29 mouse cellular contexts compared by ENCODE assay signal in genomic region chr7:16039363-16039762, GRCm38 (mm10). TPM values are rescaled to one million over a fixed set of nuclear protein-coding genes. Genes with fewer than 3 reads are reported as not detected.
DNase-seq lines count a peak whose midpoint lies in the region; ATAC-seq and TF ChIP-seq lines count a peak whose summit lies in the region.
"Had no signal": no experiment of that assay in that cellular context is flagged by ENCODE, and none has a peak within 500 bp of the region (broad histone marks: within the 10 kb centered on the region; RNA-seq: fewer than 3 reads in every experiment).

No protein-coding gene starts in this region.

- no peak for ATAC-seq in midbrain, embryonic 11.5 days (ENCODE audit: low FRiP score)
- no peak for ATAC-seq in midbrain, embryonic 13.5 days
- ATAC-seq in liver, embryonic 14.5 days (ENCODE audit: insufficient read depth): peak; percentile 51
- no peak for ATAC-seq in forebrain, postnatal 0 days
- ATAC-seq: CD4-positive, CD25-positive, alpha-beta regulatory T cell, adult 4 months; forebrain, embryonic 14.5 days; inflammation-experienced regulatory T-cells, adult 6 months; lung, postnatal 0 days; midbrain, embryonic 15.5 days had no signal

- H3K36me3 ChIP-seq in midbrain, embryonic 11.5 days (ENCODE audit: control insufficient read depth, insufficient read depth, low read length): no peaks in the 10 kb centered on the region
- no peaks in the 10 kb centered on the region for H3K36me3 ChIP-seq in midbrain, embryonic 13.5 days
- no peaks in the 10 kb centered on the region for H3K36me3 ChIP-seq in liver, embryonic 14.5 days (replicated peaks; ENCODE audit: control insufficient read depth, insufficient read depth, low read depth)
- no peaks in the 10 kb centered on the region for H3K36me3 ChIP-seq in forebrain, postnatal 0 days (ENCODE audit: insufficient read depth)
- H3K36me3 ChIP-seq: limb, embryonic 15.5 days; midbrain, embryonic 15.5 days had no signal

- H3K27ac ChIP-seq in midbrain, embryonic 11.5 days (ENCODE audit: low read depth, low read length): no peak overlapping the region
- H3K27ac ChIP-seq in midbrain, embryonic 13.5 days: no peak overlapping the region
- H3K27ac ChIP-seq in liver, embryonic 14.5 days: no peak overlapping the region
- H3K27ac ChIP-seq in forebrain, postnatal 0 days (ENCODE audit: low read depth, low read length): no peak overlapping the region
- H3K27ac ChIP-seq: heart, adult 2 months; hindbrain, embryonic 14.5 days; left cerebral cortex, adult 2 months; limb, embryonic 15.5 days; macrophage; midbrain, embryonic 15.5 days; neural tube, embryonic 12.5 days had no signal

- 98% methylated on average over 5 of the region's 5 CpGs for WGBS in midbrain, embryonic 11.5 days
- 96% methylated on average over 5 of the region's 5 CpGs for WGBS in midbrain, embryonic 13.5 days
- 25% methylated on average over 5 of the region's 5 CpGs for WGBS in liver, embryonic 14.5 days (ENCODE audit: insufficient replicate concordance)
- WGBS in forebrain, postnatal 0 days: 94% methylated on average over 5 of the region's 5 CpGs

- H3K9me3 ChIP-seq in midbrain, embryonic 11.5 days (ENCODE audit: control insufficient read depth, low read length): no peaks in the 10 kb centered on the region
- no peaks in the 10 kb centered on the region for H3K9me3 ChIP-seq in midbrain, embryonic 13.5 days
- no peaks in the 10 kb centered on the region for H3K9me3 ChIP-seq in liver, embryonic 14.5 days (ENCODE audit: control insufficient read depth, low read length)
- no peaks in the 10 kb centered on the region for H3K9me3 ChIP-seq in forebrain, postnatal 0 days (ENCODE audit: low read length)
- H3K9me3 ChIP-seq: limb, embryonic 15.5 days; midbrain, embryonic 15.5 days; neural tube, embryonic 12.5 days had no signal

- peak; percentile 39 for DNase-seq in adrenal gland, postnatal 14 days
- DNase-seq in adrenal gland, adult 18-20 months (ENCODE audit: low spot score in 2 of 2): no peak
- peak; percentile 62 for DNase-seq in midbrain, embryonic 11.5 days (ENCODE audit: low spot score, missing footprints)
- DNase-seq in liver, embryonic 14.5 days (ENCODE audit: low read depth in 3 of 3, low spot score in 3 of 3): no peak
- no peak for DNase-seq in forebrain, postnatal 0 days
- no peak for DNase-seq in ovary, adult 18-20 months (ENCODE audit: low spot score)
- DNase-seq: cerebellum, adult 2 months; cerebellum, postnatal 25 days; gastrocnemius, postnatal 14 days; heart, postnatal 36 days; kidney, adult 18-20 months; kidney, postnatal 4 days; layer of hippocampus, adult 9-11 months; retina, postnatal 1 day; right cerebral cortex, postnatal 25 days; spleen, adult 18-20 months had no signal

- H3K27me3 ChIP-seq in midbrain, embryonic 11.5 days (ENCODE audit: control insufficient read depth, insufficient read depth, low read length): no peaks in the 10 kb centered on the region
- H3K27me3 ChIP-seq in midbrain, embryonic 13.5 days: no peaks in the 10 kb centered on the region
- H3K27me3 ChIP-seq in liver, embryonic 14.5 days (ENCODE audit: control insufficient read depth, insufficient read depth, low read length): no peaks in the 10 kb centered on the region
- no peaks in the 10 kb centered on the region for H3K27me3 ChIP-seq in forebrain, postnatal 0 days (ENCODE audit: insufficient read depth, low read length)
- H3K27me3 ChIP-seq: limb, embryonic 15.5 days; midbrain, embryonic 15.5 days; neural tube, embryonic 12.5 days had no signal

- H3K4me1 ChIP-seq in midbrain, embryonic 11.5 days (ENCODE audit: control insufficient read depth, insufficient read depth, low read length): peaks cover 3% of the 10 kb centered on the region
- peaks cover 21% of the 10 kb centered on the region for H3K4me1 ChIP-seq in midbrain, embryonic 13.5 days (replicated peaks)
- H3K4me1 ChIP-seq in liver, embryonic 14.5 days (replicated peaks; ENCODE audit: control insufficient read depth in 2 of 2, insufficient read depth in 2 of 2, low read length in 1 of 2): peaks cover 3 to 21% of the 10 kb centered on the region in 2 experiments; a peak in 3 of 4 replicates
- no peaks in the 10 kb centered on the region for H3K4me1 ChIP-seq in forebrain, postnatal 0 days (ENCODE audit: insufficient read depth)

- H3K4me3 ChIP-seq in midbrain, embryonic 11.5 days (ENCODE audit: low read depth, low read length): no peak overlapping the region
- no peak overlapping the region for H3K4me3 ChIP-seq in midbrain, embryonic 13.5 days (replicated peaks)
- no peak overlapping the region for H3K4me3 ChIP-seq in liver, embryonic 14.5 days (ENCODE audit: insufficient read depth in 1 of 2, low read depth in 2 of 2, low read length in 2 of 2)
- H3K4me3 ChIP-seq in forebrain, postnatal 0 days (ENCODE audit: low read depth, low read length): no peak overlapping the region
- H3K4me3 ChIP-seq: heart, adult 2 months; left cerebral cortex, adult 2 months; limb, embryonic 15.5 days; midbrain, embryonic 15.5 days; neural tube, embryonic 12.5 days had no signal

- no peak overlapping the region for H3K9ac ChIP-seq in midbrain, embryonic 11.5 days (ENCODE audit: low read length)
- H3K9ac ChIP-seq in midbrain, embryonic 13.5 days (replicated peaks): no peak overlapping the region
- peak overlapping the region; percentile 15; the same call in 1 of the 2 replicates for H3K9ac ChIP-seq in liver, embryonic 14.5 days (replicated peaks)
- H3K9ac ChIP-seq in forebrain, postnatal 0 days: no peak overlapping the region
- H3K9ac ChIP-seq: hindbrain, embryonic 14.5 days; limb, embryonic 15.5 days; midbrain, embryonic 15.5 days; neural tube, embryonic 12.5 days had no signal

- TF ChIP-seq CTCF in liver, embryonic 14.5 days (IDR thresholded peaks at IDR 0.05; ENCODE audit: low read depth): no peak
- TF ChIP-seq CTCF in forebrain, postnatal 0 days (IDR thresholded peaks at IDR 0.05; ENCODE audit: low read depth): no peak

- no peak for TF ChIP-seq EP300 in liver, embryonic 14.5 days (IDR thresholded peaks at IDR 0.05; ENCODE audit: low read depth)

- no peak overlapping the region for H3K4me2 ChIP-seq in midbrain, embryonic 11.5 days
- no peak overlapping the region for H3K4me2 ChIP-seq in midbrain, embryonic 13.5 days (replicated peaks)
- H3K4me2 ChIP-seq in liver, embryonic 14.5 days (ENCODE audit: low read depth): no peak overlapping the region; the same call in 1 of the 2 replicates
- H3K4me2 ChIP-seq in forebrain, postnatal 0 days (ENCODE audit: low read depth): no peak overlapping the region
- H3K4me2 ChIP-seq: hindbrain, embryonic 14.5 days; limb, embryonic 15.5 days; midbrain, embryonic 15.5 days; neural tube, embryonic 12.5 days had no signal

RNA-seq across cellular contexts. Expression of gene Bicra, which starts 8.4 kb away (rescaled TPM):
- 16.1 and 16.7 TPM in 2 replicates for total RNA-seq in adrenal gland, postnatal 14 days (2021)
- 1 to 10 TPM; 8.4 to 8.6 TPM for total RNA-seq in adrenal gland, adult 18-20 months (2021)
- 5.0 and 6.1 TPM in 2 replicates for polyA plus RNA-seq in midbrain, embryonic 11.5 days (2014; fragmentation: Nextera tagmentation; extraction: Ambion mirVana)
- 7.9 and 10.2 TPM in 2 replicates for polyA plus RNA-seq in midbrain, embryonic 13.5 days (2015; fragmentation: Nextera tagmentation; extraction: Ambion mirVana)
- 1.8 and 2.2 TPM in 2 replicates for polyA plus RNA-seq in liver, embryonic 14.5 days (2012; rRNA removed)
- polyA plus RNA-seq in liver, embryonic 14.5 days (2014; fragmentation: Nextera tagmentation; extraction: Ambion mirVana): 0.83 and 1.5 TPM in 2 replicates
- 3.2 and 5.0 TPM in 2 replicates for total RNA-seq in forebrain, postnatal 0 days (2014; rRNA removed)
- 3.6 and 5.8 TPM in 2 replicates for polyA plus RNA-seq in forebrain, postnatal 0 days (2015; fragmentation: Nextera tagmentation; extraction: Ambion mirVana)

RNA-seq across cellular contexts. Expression of gene Zfp541, which starts 22.3 kb away (rescaled TPM):
- 0.07 and 0.08 TPM in 2 replicates for total RNA-seq in adrenal gland, postnatal 14 days (2021)
- total RNA-seq in adrenal gland, adult 18-20 months (2021): not detected
- not detected in 2 replicates for polyA plus RNA-seq in midbrain, embryonic 11.5 days (2014; fragmentation: Nextera tagmentation; extraction: Ambion mirVana)
- polyA plus RNA-seq in midbrain, embryonic 13.5 days (2015; fragmentation: Nextera tagmentation; extraction: Ambion mirVana): not detected in 2 replicates
- polyA plus RNA-seq in liver, embryonic 14.5 days (2012; rRNA removed): 0.02 TPM in 1 of 2 replicates, not detected in the other
- polyA plus RNA-seq in liver, embryonic 14.5 days (2014; fragmentation: Nextera tagmentation; extraction: Ambion mirVana): not detected in 2 replicates
- total RNA-seq in forebrain, postnatal 0 days (2014; rRNA removed): 0.10 and 0.15 TPM in 2 replicates
- 0.04 and 0.17 TPM in 2 replicates for polyA plus RNA-seq in forebrain, postnatal 0 days (2015; fragmentation: Nextera tagmentation; extraction: Ambion mirVana)
- total RNA-seq: gastrocnemius, postnatal 14 days; heart, adult 2 months; heart, postnatal 36 days had no signal
- polyA plus RNA-seq: CD4-positive, CD25-positive, alpha-beta regulatory T cell, adult 4 months; forebrain, embryonic 14.5 days; heart, embryonic 14.5 days; limb, embryonic 15.5 days; lung, postnatal 0 days; macrophage had no signal

RNA-seq across cellular contexts. Expression of gene Napa, which starts 58.9 kb away (rescaled TPM):
- 117 and 128 TPM in 2 replicates for total RNA-seq in adrenal gland, postnatal 14 days (2021)
- total RNA-seq in adrenal gland, adult 18-20 months (2021): 100 to 1,000 TPM; 160 to 178 TPM
- polyA plus RNA-seq in midbrain, embryonic 11.5 days (2014; fragmentation: Nextera tagmentation; extraction: Ambion mirVana): 162 and 165 TPM in 2 replicates
- 196 and 203 TPM in 2 replicates for polyA plus RNA-seq in midbrain, embryonic 13.5 days (2015; fragmentation: Nextera tagmentation; extraction: Ambion mirVana)
- polyA plus RNA-seq in liver, embryonic 14.5 days (2012; rRNA removed): 88.9 and 110 TPM in 2 replicates
- polyA plus RNA-seq in liver, embryonic 14.5 days (2014; fragmentation: Nextera tagmentation; extraction: Ambion mirVana): 107 and 112 TPM in 2 replicates
- 159 and 270 TPM in 2 replicates for total RNA-seq in forebrain, postnatal 0 days (2014; rRNA removed)
- polyA plus RNA-seq in forebrain, postnatal 0 days (2015; fragmentation: Nextera tagmentation; extraction: Ambion mirVana): 211 and 222 TPM in 2 replicates

Comparison
In these comparisons a context has a peak if more than half of its experiments do, and no peak if none do; other contexts are left out.
1. DNase-seq: peak in adrenal gland, postnatal 14 days (single experiment) and midbrain, embryonic 11.5 days (single experiment); none in adrenal gland, adult 18-20 months (0 of 2), liver, embryonic 14.5 days (0 of 3), forebrain, postnatal 0 days (single experiment) and ovary, adult 18-20 months (single experiment).